Mouse (Mus musculus): ENCODE data around the gene Amn. TPM values are rescaled to one million over a fixed set of nuclear protein-coding genes. Genes with fewer than 3 reads are reported as not detected.

Amn gene
- polyA plus RNA-seq, 1 experiment from 2014 or later, result 0.16 TPM

DNA sequence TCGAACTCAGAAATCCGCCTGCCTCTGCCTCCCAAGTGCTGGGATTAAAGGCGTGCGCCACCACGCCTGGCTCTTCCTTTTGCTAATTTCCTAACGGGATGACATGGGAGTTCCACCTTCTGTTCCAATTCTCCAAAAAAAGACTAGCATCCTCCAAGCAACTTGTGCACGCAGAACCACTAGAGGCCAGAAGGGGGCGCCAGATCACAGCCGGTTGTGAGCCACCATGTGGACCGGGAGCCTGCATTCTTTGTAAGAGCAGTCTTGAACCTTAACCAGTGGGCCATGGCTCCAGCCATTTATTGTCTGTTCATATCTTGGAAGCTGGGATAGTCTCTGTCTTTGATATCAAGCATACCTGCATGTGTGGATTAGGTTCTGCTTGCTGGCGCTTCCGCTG lies 1.5 kb downstream of the Amn start:
- Histone ChIP-seq H3K9me3 (no peaks in the 10 kb centered on the region), H3K4me3 (no peak overlapping the region), H3K27me3 (replicated peaks; ENCODE audit: low read depth, poor library complexity, severe bottlenecking) (peaks cover 96% of the 10 kb centered on the region), H3K4me1 (peaks cover 51% of the 10 kb centered on the region), H3K27ac (replicated peaks) (no peak overlapping the region), H3K36me3 (replicated peaks) (no peaks in the 10 kb centered on the region; the same call in 1 of the 2 replicates)
- 18% methylated on average over 12 of the region's 12 CpGs for WGBS
- peak; percentile 87 for DNase-seq (ENCODE audit: low spot score)

DNA sequence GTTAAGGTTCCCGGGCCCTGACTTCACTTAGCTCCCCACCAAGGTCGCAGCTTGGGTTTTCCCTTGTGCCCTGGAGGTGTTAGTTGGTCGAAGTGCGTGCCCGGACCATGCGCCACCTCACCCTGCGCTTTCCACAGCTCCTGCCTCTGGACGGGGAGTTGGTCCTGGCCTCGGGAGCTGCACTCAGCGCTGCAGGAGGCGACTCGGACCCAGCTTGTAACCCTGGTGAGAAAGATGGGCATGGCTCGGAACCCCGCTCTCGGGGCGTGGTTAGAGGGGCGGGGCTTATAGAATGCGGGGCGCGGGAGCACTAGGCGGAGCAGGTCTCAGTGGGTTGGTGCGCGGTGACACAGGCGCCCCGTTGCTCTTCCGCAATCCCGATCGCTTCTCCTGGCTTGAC lies 3.1 kb downstream of the Amn start:
- 3% methylated on average over 28 of the region's 28 CpGs for WGBS
- H3K36me3 ChIP-seq (replicated peaks), result no peaks in the 10 kb centered on the region
- H3K27ac ChIP-seq (replicated peaks), result no peak overlapping the region
- peak overlapping the region; percentile 56 for H3K4me3 ChIP-seq
- peaks cover 88% of the 10 kb centered on the region for H3K27me3 ChIP-seq (replicated peaks; ENCODE audit: low read depth, poor library complexity, severe bottlenecking)
- H3K4me1 ChIP-seq, result peaks cover 38% of the 10 kb centered on the region
- peak; percentile 45 for DNase-seq (ENCODE audit: low spot score)
- no peaks in the 10 kb centered on the region; the same call in 1 of the 2 replicates for H3K9me3 ChIP-seq

DNA sequence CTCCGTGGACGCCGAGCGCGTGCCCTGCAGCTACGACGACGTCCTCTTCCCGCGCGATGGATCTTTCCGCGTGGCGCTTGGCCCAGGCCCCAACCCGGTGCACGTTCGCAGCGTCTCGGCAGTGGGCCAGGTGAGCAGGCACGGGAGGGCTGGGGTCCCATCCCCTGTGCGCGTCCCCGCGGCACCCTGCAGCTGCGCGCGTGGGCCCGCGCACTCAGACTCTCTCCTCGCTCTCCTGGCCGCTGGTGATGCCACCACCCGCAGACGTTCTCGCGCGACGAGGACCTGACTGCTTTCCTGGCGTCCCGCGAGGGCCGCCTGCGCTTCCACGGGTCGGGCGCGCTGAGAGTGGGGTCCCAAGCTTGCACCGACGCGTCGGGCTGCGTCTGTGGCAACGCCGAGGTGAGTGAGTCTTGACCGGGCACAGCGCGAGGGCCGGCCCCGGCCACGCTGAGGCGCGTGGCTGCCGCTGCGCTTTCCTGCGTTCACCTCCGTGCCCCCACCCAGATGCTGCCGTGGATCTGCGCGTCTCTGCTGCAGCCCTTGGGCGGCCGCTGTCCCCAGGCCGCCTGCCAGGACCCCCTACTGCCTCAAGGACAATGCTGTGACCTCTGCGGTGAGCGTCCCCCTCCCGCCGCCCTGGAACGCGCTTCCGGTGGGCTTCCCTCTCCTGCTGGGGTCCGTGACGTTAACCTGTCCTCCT lies 3.7 kb downstream of the Amn start:
- H3K4me3 ChIP-seq, result peak overlapping the region; percentile 56
- DNase-seq (ENCODE audit: low spot score), result peak; percentile 34
- H3K9me3 ChIP-seq, result no peaks in the 10 kb centered on the region; the same call in 1 of the 2 replicates
- 3% methylated on average over 80 of the region's 80 CpGs for WGBS
- no peaks in the 10 kb centered on the region for H3K36me3 ChIP-seq (replicated peaks)
- H3K27ac ChIP-seq (replicated peaks), result 0 out of 2 replicates have a peak overlapping the region, but pooled peaks have one; percentile 52
- peaks cover 38% of the 10 kb centered on the region for H3K4me1 ChIP-seq
- peaks cover 82% of the 10 kb centered on the region for H3K27me3 ChIP-seq (replicated peaks; ENCODE audit: low read depth, poor library complexity, severe bottlenecking)

DNA sequence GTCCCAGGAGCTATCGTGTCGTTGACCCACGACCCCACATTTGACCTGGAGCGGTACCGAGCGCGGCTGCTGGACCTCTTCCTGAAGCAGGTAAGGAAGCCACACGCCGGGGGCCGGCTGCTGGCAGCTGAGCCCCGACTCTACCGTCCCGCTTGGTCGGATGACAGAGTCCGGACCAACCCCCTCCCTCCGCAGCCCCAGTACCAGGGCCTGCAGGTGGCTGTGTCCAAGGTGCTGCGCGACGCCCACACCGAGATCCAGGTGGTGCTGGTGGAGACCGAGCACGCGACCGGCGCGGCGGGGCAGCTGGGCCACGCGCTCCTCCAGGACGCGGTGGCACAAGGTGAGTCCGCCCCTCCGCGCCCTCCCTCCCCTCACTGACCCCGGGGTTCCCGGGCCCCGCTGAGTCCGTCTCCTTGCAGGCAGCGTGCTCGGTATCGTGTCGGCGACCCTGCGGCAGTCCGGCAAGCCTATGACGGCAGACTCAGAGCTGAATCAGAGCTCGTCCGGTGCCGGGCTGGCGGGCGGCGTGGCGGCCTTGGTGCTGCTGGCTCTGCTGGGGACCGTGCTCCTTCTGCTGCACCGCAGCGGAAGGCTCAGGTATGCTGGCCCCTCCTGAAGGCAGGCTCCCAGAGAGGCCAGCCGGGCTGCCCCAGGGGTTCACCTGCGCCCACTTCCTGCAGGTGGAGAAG lies 4.4 kb downstream of the Amn start:
- peaks cover 38% of the 10 kb centered on the region for H3K4me1 ChIP-seq
- DNase-seq (ENCODE audit: low spot score), result peak; percentile 59
- under 1% methylated on average over 58 of the region's 58 CpGs for WGBS
- no peaks in the 10 kb centered on the region; the same call in 1 of the 2 replicates for H3K9me3 ChIP-seq
- no peak overlapping the region for H3K27ac ChIP-seq (replicated peaks)
- peak overlapping the region; percentile 56 for H3K4me3 ChIP-seq
- peaks cover 75% of the 10 kb centered on the region for H3K27me3 ChIP-seq (replicated peaks; ENCODE audit: low read depth, poor library complexity, severe bottlenecking)
- no peaks in the 10 kb centered on the region for H3K36me3 ChIP-seq (replicated peaks)

GRCm38 (mm10) chr12:111276371-111276770 lies 5.5 kb downstream of the Amn start:
- DNase-seq (ENCODE audit: low spot score), result no peak
- H3K4me3 ChIP-seq, result no peak overlapping the region
- H3K9me3 ChIP-seq, result no peaks in the 10 kb centered on the region; the same call in 1 of the 2 replicates
- no peak overlapping the region for H3K27ac ChIP-seq (replicated peaks)
- H3K27me3 ChIP-seq (replicated peaks; ENCODE audit: low read depth, poor library complexity, severe bottlenecking), result peaks cover 64% of the 10 kb centered on the region
- no peaks in the 10 kb centered on the region for H3K36me3 ChIP-seq (replicated peaks)
- H3K4me1 ChIP-seq, result peaks cover 31% of the 10 kb centered on the region
- 48% methylated on average over 6 of the region's 6 CpGs for WGBS

- no peaks in the 10 kb centered on the region; the same call in 1 of the 2 replicates for H3K9me3 ChIP-seq
- H3K36me3 ChIP-seq (replicated peaks), result no peaks in the 10 kb centered on the region
- H3K27me3 ChIP-seq (replicated peaks; ENCODE audit: low read depth, poor library complexity, severe bottlenecking), result no peaks in the 10 kb centered on the region; the same call in 1 of the 2 replicates
- 72% methylated on average over 4 of the region's 4 CpGs for WGBS
- no peak overlapping the region for H3K27ac ChIP-seq (replicated peaks)
- H3K4me3 ChIP-seq, result no peak overlapping the region
- peaks cover 26% of the 10 kb centered on the region for H3K4me1 ChIP-seq
- DNase-seq (ENCODE audit: low spot score), result no peak
These were observed 12.7 kb downstream of the Amn start for GRCm38 (mm10) chr12:111283573-111283972.

DNA sequence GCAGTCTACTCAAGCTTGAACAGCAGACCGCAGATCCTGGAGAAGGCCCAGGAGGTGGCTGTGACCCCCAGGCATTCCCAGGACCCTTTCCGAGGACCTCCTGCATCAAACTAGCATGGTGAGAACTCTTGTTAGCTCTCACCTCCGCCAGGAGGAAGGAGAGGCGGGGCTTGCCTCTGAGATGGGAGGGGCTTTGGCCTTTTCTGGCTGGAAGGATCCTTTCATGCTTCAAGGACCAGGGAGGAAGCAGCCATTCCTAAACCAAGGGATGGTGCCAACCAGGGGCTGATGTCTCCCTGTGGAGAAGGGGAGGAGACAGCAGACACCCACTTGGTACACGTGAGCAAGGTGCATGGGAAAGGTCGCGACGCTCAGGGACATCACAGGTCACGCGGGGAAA lies 13.6 kb downstream of the Amn start:
- H3K4me1 ChIP-seq, result peaks cover 35% of the 10 kb centered on the region
- WGBS, result 23% methylated on average over 10 of the region's 10 CpGs
- peak; percentile 36 for DNase-seq (ENCODE audit: low spot score)
- H3K4me3 ChIP-seq, result peak overlapping the region; percentile 45
- H3K36me3 ChIP-seq (replicated peaks), result no peaks in the 10 kb centered on the region
- H3K27me3 ChIP-seq (replicated peaks; ENCODE audit: low read depth, poor library complexity, severe bottlenecking), result no peaks in the 10 kb centered on the region; the same call in 1 of the 2 replicates
- no peaks in the 10 kb centered on the region for H3K9me3 ChIP-seq
- H3K27ac ChIP-seq (replicated peaks), result peak overlapping the region; percentile 24; the same call in 1 of the 2 replicates

GRCm38 (mm10) chr12:111293025-111293424 lies 22.1 kb downstream of the Amn start:
- Histone ChIP-seq H3K4me1 (peaks cover 12% of the 10 kb centered on the region), H3K27ac (replicated peaks) (no peak overlapping the region), H3K36me3 (replicated peaks) (peaks cover 80% of the 10 kb centered on the region), H3K27me3 (replicated peaks; ENCODE audit: low read depth, poor library complexity, severe bottlenecking) (no peaks in the 10 kb centered on the region), H3K4me3 (no peak overlapping the region), H3K9me3 (no peaks in the 10 kb centered on the region)
- WGBS, result 93% methylated on average over 12 of the region's 12 CpGs
- no peak for DNase-seq (ENCODE audit: low spot score)

DNA sequence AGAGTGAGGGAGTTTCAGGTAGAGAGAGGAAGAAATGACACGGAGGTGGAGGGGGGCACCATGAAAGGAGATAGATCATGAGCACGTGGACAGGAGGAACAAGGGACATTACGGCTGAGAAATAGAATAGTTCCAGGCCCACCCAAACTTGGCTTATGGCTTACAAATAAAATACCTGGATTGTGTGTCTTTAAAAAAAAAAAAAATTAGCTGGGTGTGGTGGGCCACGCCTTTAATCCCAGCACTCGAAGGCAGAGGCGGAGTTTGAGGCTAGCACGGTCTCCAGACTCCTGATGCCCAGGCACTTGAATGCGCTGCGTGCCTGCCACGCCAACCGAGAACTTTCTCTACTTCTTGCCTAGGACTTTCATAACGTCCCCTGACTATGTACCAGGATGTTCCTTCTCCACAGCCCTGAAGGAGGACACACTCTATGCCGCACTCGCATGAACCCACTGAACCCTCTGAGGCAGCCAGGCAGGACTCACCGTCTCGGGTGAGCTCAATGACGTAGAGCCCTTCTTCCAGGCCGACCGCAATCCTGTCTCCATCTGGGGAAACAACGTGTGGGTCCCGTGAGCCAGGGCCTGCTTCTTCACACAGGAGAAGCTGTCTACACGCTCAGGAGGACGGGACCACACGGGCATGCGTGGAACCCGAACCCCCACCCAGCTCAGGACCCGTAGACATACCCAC lies 30.6 kb downstream of the Amn start:
- H3K4me3 ChIP-seq, result no peak overlapping the region
- no peaks in the 10 kb centered on the region for H3K9me3 ChIP-seq
- H3K27ac ChIP-seq (replicated peaks), result no peak overlapping the region
- H3K36me3 ChIP-seq (replicated peaks), result peaks cover 97% of the 10 kb centered on the region
- no peak for DNase-seq (ENCODE audit: low spot score)
- no peaks in the 10 kb centered on the region for H3K27me3 ChIP-seq (replicated peaks; ENCODE audit: low read depth, poor library complexity, severe bottlenecking)
- 95% methylated on average over 27 of the region's 27 CpGs for WGBS
- H3K4me1 ChIP-seq, result no peaks in the 10 kb centered on the region

- Histone ChIP-seq H3K27me3 (replicated peaks; ENCODE audit: low read depth, poor library complexity, severe bottlenecking) (no peaks in the 10 kb centered on the region), H3K4me1 (no peaks in the 10 kb centered on the region)
These were observed 31.1 kb downstream of the Amn start for GRCm38 (mm10) chr12:111302018-111302345.

DNA sequence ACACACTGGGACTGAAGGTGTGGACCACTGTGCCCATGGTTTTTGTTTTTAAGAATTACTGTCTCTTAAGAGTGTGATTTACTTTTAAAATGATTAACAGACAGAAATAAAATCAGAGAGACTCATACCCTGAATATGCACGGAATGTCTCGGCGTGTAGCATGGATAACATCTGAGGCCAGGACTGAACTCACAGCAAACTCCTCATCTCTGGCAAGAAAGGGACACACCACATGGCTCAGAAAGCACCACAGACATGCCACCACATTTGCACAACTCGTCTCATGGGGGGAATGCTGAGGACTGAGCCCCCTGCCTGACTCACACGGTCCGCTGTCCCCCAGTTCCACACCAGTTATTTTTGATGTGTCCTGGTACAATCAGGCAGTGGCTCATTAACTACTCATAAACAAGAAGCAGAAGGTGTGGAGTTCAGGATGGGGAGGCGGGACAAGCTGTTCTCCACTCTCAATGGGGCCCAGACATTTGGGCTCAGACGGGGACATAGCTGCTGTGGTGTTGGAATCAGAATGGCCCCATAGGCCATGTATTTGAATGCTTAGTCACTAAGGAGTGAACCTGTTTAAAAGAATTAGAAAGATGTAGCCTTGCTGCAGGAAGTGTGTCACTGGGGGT lies 32.9 kb downstream of the Amn start:
- no peaks in the 10 kb centered on the region for H3K4me1 ChIP-seq
- H3K36me3 ChIP-seq (replicated peaks), result peaks cover 95% of the 10 kb centered on the region
- no peaks in the 10 kb centered on the region for H3K9me3 ChIP-seq
- H3K27me3 ChIP-seq (replicated peaks; ENCODE audit: low read depth, poor library complexity, severe bottlenecking), result no peaks in the 10 kb centered on the region
- DNase-seq (ENCODE audit: low spot score), result no peak
- 94% methylated on average over 8 of the region's 8 CpGs for WGBS
- H3K27ac ChIP-seq (replicated peaks), result no peak overlapping the region
- no peak overlapping the region for H3K4me3 ChIP-seq

More at GRCm38 (mm10) chr12:111302018-111302345, 31.1 kb downstream of the Amn start:
- no peak for DNase-seq (ENCODE audit: low spot score)
- Histone ChIP-seq H3K4me3 (no peak overlapping the region), H3K27ac (replicated peaks) (no peak overlapping the region), H3K9me3 (no peaks in the 10 kb centered on the region), H3K36me3 (replicated peaks) (peaks cover 97% of the 10 kb centered on the region)
- WGBS, result 93% methylated on average over 14 of the region's 14 CpGs

GRCm38 (mm10) chr12:111306821-111307220 lies 35.9 kb downstream of the Amn start:
- H3K4me1 ChIP-seq, result no peaks in the 10 kb centered on the region
- no peak overlapping the region for H3K27ac ChIP-seq (replicated peaks)
- 89% methylated on average over 8 of the region's 8 CpGs for WGBS
- no peak overlapping the region for H3K4me3 ChIP-seq
- no peaks in the 10 kb centered on the region for H3K27me3 ChIP-seq (replicated peaks; ENCODE audit: low read depth, poor library complexity, severe bottlenecking)
- no peak for DNase-seq (ENCODE audit: low spot score)
- H3K9me3 ChIP-seq, result no peaks in the 10 kb centered on the region
- peaks cover 98% of the 10 kb centered on the region for H3K36me3 ChIP-seq (replicated peaks)

All from embryonic facial prominence, embryonic 10.5 days (tissue).